Mouse (Mus musculus) liver, embryonic 11.5 days (tissue): ENCODE data around the gene Gfi1b. TPM values are rescaled to one million over a fixed set of nuclear protein-coding genes. Genes with fewer than 3 reads are reported as not detected.

Source experiments
- ATAC-seq: fragments of 200-750 bp; cut with Nextera tagmentation; replicated peaks from 2 replicates; pipeline ENCODE4 v1.8.0; 2017; ENCODE audit warnings: moderate number of reproducible peaks, mild to moderate bottlenecking, moderate TSS enrichment, moderate library complexity; ENCODE audit not compliant: low FRiP score
- DNase-seq: peaks from one replicate; pipeline ENCODE4 v3.0.0-alpha.2; 2017; ENCODE audit warnings: low spot score
- H3K27ac ChIP-seq: fragments of 300-500 bp; sonication (generic); 2 replicates; pipeline ENCODE4 v1.5.1; 2014; ENCODE audit warnings: mild to moderate bottlenecking, low read depth, low read length, control low read depth
- H3K27me3 ChIP-seq: fragments of 300-500 bp; sonication (generic); replicated peaks from 2 replicates; pipeline ENCODE4 v1.6.1; 2014; ENCODE audit warnings: low read length, mixed read lengths; ENCODE audit not compliant: control insufficient read depth, insufficient read depth
- H3K36me3 ChIP-seq: fragments of 300-500 bp; sonication (generic); 2 replicates; pipeline ENCODE4 v1.6.1; 2014; ENCODE audit warnings: mild to moderate bottlenecking, low read length, moderate library complexity, mixed read lengths; ENCODE audit not compliant: control insufficient read depth, insufficient read depth
- H3K4me1 ChIP-seq: fragments of 300-500 bp; sonication (generic); replicated peaks from 2 replicates; pipeline ENCODE4 v1.6.1; 2014; ENCODE audit warnings: low read length, mixed read lengths; ENCODE audit not compliant: control insufficient read depth, insufficient read depth
- H3K4me2 ChIP-seq: fragments of 300-500 bp; sonication (generic); 2 replicates; pipeline ENCODE4 v1.6.1; 2014; ENCODE audit warnings: mild to moderate bottlenecking, control low read depth, moderate library complexity
- H3K4me3 ChIP-seq: fragments of 300-500 bp; sonication (generic); 2 replicates; pipeline ENCODE4 v1.5.1; 2014; ENCODE audit warnings: low read depth, low read length, control low read depth
- H3K9ac ChIP-seq: fragments of 300-500 bp; sonication (generic); 2 replicates; pipeline ENCODE4 v1.6.1; 2014; ENCODE audit warnings: low read depth, low read length, control low read depth
- H3K9me3 ChIP-seq: fragments of 300-500 bp; sonication (generic); 2 replicates; pipeline ENCODE4 v1.6.1; 2016; ENCODE audit warnings: low read length, inconsistent platforms, mixed read lengths; ENCODE audit not compliant: control insufficient read depth
- WGBS: fragments of 180-500 bp; shearing (Covaris S2); extraction: QIAGEN DNeasy Blood & Tissue Kit; methylation state at CpG from one replicate; pipeline ENCODE4 v1.1.7; 2014; 5-methylcytosine and 5-hydroxymethylcytosine counted together
- polyA plus RNA-seq: library from polyadenylated mRNA; unstranded; fragments of >200 nt; fragmentation: Nextera tagmentation; extraction: Ambion mirVana; gene quantifications from 2 replicates; pipeline ENCODE4 v1.2.1, GENCODE M21; 2014

Gfi1b gene
- polyA plus RNA-seq, 1 experiment from 2014 or later = 143 TPM

- no peaks in the 10 kb centered on the region for H3K9me3 ChIP-seq
- 36% methylated on average over 12 of the region's 12 CpGs for WGBS
- peak overlapping the region; percentile 49 for H3K4me2 ChIP-seq
- H3K27ac ChIP-seq = peak overlapping the region; percentile 97
- H3K9ac ChIP-seq = peak overlapping the region; percentile 49
- H3K4me3 ChIP-seq = no peak overlapping the region
- no peak for DNase-seq
- H3K4me1 ChIP-seq = peaks cover 78% of the 10 kb centered on the region
- ATAC-seq = no peak
- H3K36me3 ChIP-seq = no peaks in the 10 kb centered on the region
- H3K27me3 ChIP-seq = no peaks in the 10 kb centered on the region
These were observed 22.9 kb downstream of the Gfi1b start for GRCm38 (mm10) chr2:28598692-28599568.

DNA sequence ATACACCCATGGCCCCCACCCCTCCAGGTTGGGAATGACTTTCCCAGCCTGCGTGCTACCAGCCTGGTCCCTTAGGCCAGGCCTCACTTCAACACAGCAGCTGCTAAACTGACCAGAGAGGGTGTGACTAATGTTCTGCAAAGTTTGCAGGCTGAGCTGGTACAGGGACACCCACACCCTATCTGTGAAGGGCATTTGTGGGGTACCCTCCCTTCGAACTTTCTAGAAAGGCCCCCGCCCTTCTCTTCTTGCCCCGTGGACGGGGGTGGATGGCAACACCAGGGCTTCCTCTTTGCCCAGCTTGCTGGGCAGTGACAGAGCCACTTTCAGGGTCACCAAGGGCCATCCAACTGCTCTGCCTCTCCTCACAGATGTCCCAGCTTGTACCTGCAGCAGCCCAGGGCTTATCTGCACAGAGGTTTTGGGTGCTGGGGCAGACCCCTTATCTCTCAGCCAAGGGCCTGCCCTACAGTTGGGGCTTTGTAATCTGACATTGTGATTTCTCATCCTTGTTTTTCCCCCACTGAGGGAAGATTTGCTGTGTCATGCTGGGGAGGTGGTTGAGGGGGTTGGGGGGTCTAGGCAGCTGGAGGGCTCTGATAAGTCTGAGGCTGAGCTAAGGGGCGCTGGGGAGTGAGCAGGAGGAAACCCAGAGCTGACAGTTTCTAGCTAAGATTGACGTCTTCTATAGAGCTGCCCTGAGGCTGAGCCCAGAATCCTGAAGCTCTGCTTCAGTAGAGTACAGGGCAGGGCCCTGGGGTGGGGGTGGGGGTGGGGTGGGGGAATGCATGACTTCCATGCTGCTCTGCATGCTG is 23.8 kb downstream of the Gfi1b start:
- Histone ChIP-seq H3K9ac (peak overlapping the region; percentile 51), H3K4me1 (peaks cover 75% of the 10 kb centered on the region), H3K4me3 (no peak overlapping the region), H3K27me3 (no peaks in the 10 kb centered on the region), H3K27ac (peak overlapping the region; percentile 97), H3K4me2 (peak overlapping the region; percentile 49), H3K9me3 (no peaks in the 10 kb centered on the region), H3K36me3 (no peaks in the 10 kb centered on the region)
- peak; percentile 80 for DNase-seq
- peak; percentile 86 for ATAC-seq
- 44% methylated on average over 7 of the region's 7 CpGs for WGBS

GRCm38 (mm10) chr2:28596998-28597397 is 24.8 kb downstream of the Gfi1b start:
- Histone ChIP-seq H3K9ac (peak overlapping the region; percentile 51; the same call in 1 of the 2 replicates), H3K27ac (peak overlapping the region; percentile 97), H3K9me3 (no peaks in the 10 kb centered on the region), H3K4me3 (no peak overlapping the region), H3K4me1 (peaks cover 70% of the 10 kb centered on the region), H3K27me3 (0 out of 2 replicates have a peak, but pooled peaks cover 2% of the 10 kb centered on the region), H3K36me3 (no peaks in the 10 kb centered on the region), H3K4me2 (peak overlapping the region; percentile 22)
- DNase-seq (no peak), ATAC-seq (no peak)
- WGBS = 76% methylated on average over 7 of the region's 7 CpGs

GRCm38 (mm10) chr2:28596021-28596420 is 25.8 kb downstream of the Gfi1b start:
- Histone ChIP-seq H3K9me3 (no peaks in the 10 kb centered on the region), H3K36me3 (no peaks in the 10 kb centered on the region), H3K4me3 (no peak overlapping the region), H3K27me3 (0 out of 2 replicates have a peak, but pooled peaks cover 2% of the 10 kb centered on the region), H3K4me1 (peaks cover 60% of the 10 kb centered on the region), H3K9ac (no peak overlapping the region), H3K27ac (peak overlapping the region; percentile 97), H3K4me2 (peak overlapping the region; percentile 20; the same call in 1 of the 2 replicates)
- ATAC-seq (peak; percentile 56), DNase-seq (no peak)
- 34% methylated on average over 7 of the region's 7 CpGs for WGBS

DNA sequence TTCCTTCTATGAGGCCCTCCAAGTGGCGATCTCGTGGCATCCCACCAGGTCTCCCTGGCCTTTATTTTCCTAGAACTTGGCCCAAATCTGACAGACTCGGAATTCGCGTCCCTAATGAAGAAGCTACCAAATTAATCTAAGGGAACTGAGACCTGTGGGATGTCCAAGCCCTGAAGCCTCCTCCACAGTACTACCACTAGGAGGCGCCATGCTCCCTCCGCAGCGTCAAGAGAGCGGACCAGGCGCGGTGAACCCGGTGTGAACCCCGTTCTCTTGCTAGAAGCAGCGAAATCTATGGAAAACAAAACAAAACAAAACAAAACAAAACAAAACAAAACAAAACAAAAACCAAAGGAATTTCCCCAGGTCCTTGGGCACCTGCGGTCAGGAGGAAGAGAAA is 29.0 kb downstream of the Gfi1b start:
- Histone ChIP-seq H3K9ac (no peak overlapping the region), H3K4me1 (peaks cover 28% of the 10 kb centered on the region), H3K9me3 (no peaks in the 10 kb centered on the region), H3K27ac (no peak overlapping the region), H3K4me3 (no peak overlapping the region), H3K36me3 (no peaks in the 10 kb centered on the region), H3K27me3 (0 out of 2 replicates have a peak, but pooled peaks cover 2% of the 10 kb centered on the region), H3K4me2 (peak overlapping the region; percentile 45)
- DNase-seq = peak; percentile 74
- WGBS = 5% methylated on average over 15 of the region's 15 CpGs
- peak; percentile 57; the same call in 1 of the 2 replicates for ATAC-seq

DNA sequence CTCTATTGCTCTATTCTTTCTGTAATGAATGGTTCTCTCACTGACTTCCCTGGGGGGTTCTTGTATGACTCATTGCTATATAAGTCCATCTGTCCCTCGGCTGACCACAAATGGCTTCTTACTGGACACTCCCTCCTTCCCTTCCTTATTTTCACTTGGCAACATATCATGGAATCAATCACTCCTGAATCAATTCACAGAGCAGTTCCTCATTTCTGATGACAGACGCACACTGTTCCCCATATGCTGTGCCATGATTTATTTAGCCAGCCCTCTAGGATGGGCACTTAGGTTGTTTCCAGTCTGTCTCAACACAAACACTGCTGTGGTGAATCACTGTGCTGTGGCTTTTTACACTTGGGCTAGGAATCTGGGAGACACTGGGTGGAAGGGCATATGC is 30.3 kb downstream of the Gfi1b start:
- ATAC-seq (no peak), DNase-seq (no peak)
- Histone ChIP-seq H3K27me3 (0 out of 2 replicates have a peak, but pooled peaks cover 2% of the 10 kb centered on the region), H3K9ac (no peak overlapping the region), H3K36me3 (no peaks in the 10 kb centered on the region), H3K4me2 (no peak overlapping the region), H3K9me3 (no peaks in the 10 kb centered on the region), H3K4me3 (no peak overlapping the region), H3K27ac (no peak overlapping the region), H3K4me1 (peaks cover 14% of the 10 kb centered on the region)
- 52% methylated on average over 2 of the region's 2 CpGs for WGBS

- DNase-seq (no peak), ATAC-seq (no peak)
- no peak overlapping the region for H3K9ac ChIP-seq
- no peaks in the 10 kb centered on the region for H3K9me3 ChIP-seq
- H3K4me2 ChIP-seq = no peak overlapping the region
- H3K4me1 ChIP-seq = peaks cover 6% of the 10 kb centered on the region
- H3K36me3 ChIP-seq = no peaks in the 10 kb centered on the region
- H3K4me3 ChIP-seq = no peak overlapping the region
- 38% methylated on average over 1 of the region's 1 CpGs for WGBS
- H3K27ac ChIP-seq = no peak overlapping the region
- 0 out of 2 replicates have a peak, but pooled peaks cover 2% of the 10 kb centered on the region for H3K27me3 ChIP-seq
These were observed 33.2 kb downstream of the Gfi1b start for GRCm38 (mm10) chr2:28588574-28588973.

- H3K4me1 ChIP-seq = peaks cover 9% of the 10 kb centered on the region
- no peaks in the 10 kb centered on the region for H3K36me3 ChIP-seq
- DNase-seq (no peak), ATAC-seq (no peak)
- no peak overlapping the region for H3K27ac ChIP-seq
- H3K9me3 ChIP-seq = no peaks in the 10 kb centered on the region
- H3K4me3 ChIP-seq = no peak overlapping the region
- WGBS = 37% methylated on average over 2 of the region's 2 CpGs
- no peak overlapping the region for H3K9ac ChIP-seq
- no peak overlapping the region for H3K4me2 ChIP-seq
- H3K27me3 ChIP-seq = no peaks in the 10 kb centered on the region
These were observed 36.1 kb downstream of the Gfi1b start for GRCm38 (mm10) chr2:28585730-28586129.
